Mouse (Mus musculus): Measurements from ENCODE around the gene Gm38431. TPM values are rescaled to one million over a fixed set of nuclear protein-coding genes. Genes with fewer than 3 reads are reported as not detected.

Gm38431 gene
- total RNA-seq (2023), result 10 to 100 TPM; 12.8 to 16.0 TPM

GRCm38 (mm10) chr9:21091707-21092320, at the start of gene Gm38431, which contains the start of gene Raver1:
TSS of gene Gm38431 (minus strand) at chr9:21091997.
TSS of gene Raver1 (minus strand) at chr9:21092008.

GRCm38 (mm10) chr9:21131059-21131956, 39.5 kb upstream of the Gm38431 start, which contains the start of gene Tyk2:
TSS of gene Tyk2 (minus strand) at chr9:21131243.

GRCm38 (mm10) chr9:21073044-21073840, 18.6 kb downstream of the Gm38431 start, which contains the start of the genes Gm49373 and Fdx1l:
TSS of gene Gm49373 (minus strand) at chr9:21073096.
TSS of gene Fdx1l (minus strand) at chr9:21073614.

GRCm38 (mm10) chr9:21067006-21067684, 24.7 kb downstream of the Gm38431 start, which contains the start of gene Zglp1:
TSS of gene Zglp1 (minus strand) at chr9:21067093.

GRCm38 (mm10) chr9:21031896-21032351, 59.9 kb downstream of the Gm38431 start, which contains the start of gene Icam5:
TSS of gene Icam5 (plus strand) at chr9:21032073.

GRCm38 (mm10) chr9:21029291-21030054, 62.3 kb downstream of the Gm38431 start, which contains the start of gene Icam4:
TSS of gene Icam4 (plus strand) at chr9:21029373.

Other genes starting within 250 kb of the Gm38431 start
- gene A230050P20Rik, start 223.4 kb downstream of the Gm38431 start, total RNA-seq (2023), result 10 to 100 TPM; 59.7 to 65.3 TPM
- gene Angptl6, start 212.3 kb downstream of the Gm38431 start, total RNA-seq (2023), result 1 to 10 TPM; 1.1 to 3.0 TPM
- gene Ppan, start 203.8 kb downstream of the Gm38431 start, total RNA-seq (2023), result 100 to 1,000 TPM in 1 of 2 experiments, 10 to 100 TPM in 1; 95.1 to 102 TPM
- 100 to 1,000 TPM; 187 to 197 TPM for gene Eif3g, start 193.4 kb downstream of the Gm38431 start, total RNA-seq (2023)
- gene Dnmt1, start 132.1 kb downstream of the Gm38431 start, total RNA-seq (2023), result 100 to 1,000 TPM in 1 of 2 experiments, 10 to 100 TPM in 1; 99.8 to 107 TPM
- 1 to 10 TPM; 2.5 to 6.7 TPM for gene S1pr2, start 115.2 kb downstream of the Gm38431 start, total RNA-seq (2023)
- gene Mrpl4, start 89.3 kb downstream of the Gm38431 start, total RNA-seq (2023), result 10 to 100 TPM; 51.2 to 53.0 TPM
- 10 to 100 TPM; 43.1 to 49.4 TPM for gene Icam1, start 76.0 kb downstream of the Gm38431 start, total RNA-seq (2023)
- 1 to 10 TPM in 1 of 2 experiments, under 1 TPM in 1; 0.56 to 1.2 TPM for gene Icam4, start 62.6 kb downstream of the Gm38431 start, total RNA-seq (2023)
- gene Icam5, start 59.9 kb downstream of the Gm38431 start, total RNA-seq (2023), result under 1 TPM; 0.62 to 0.73 TPM
- 1 to 10 TPM; 2.6 to 3.7 TPM for gene Zglp1, start 24.9 kb downstream of the Gm38431 start, total RNA-seq (2023)
- 1 to 10 TPM; 2.3 to 4.1 TPM for gene Gm49373, start 18.9 kb downstream of the Gm38431 start, total RNA-seq (2023)
- 10 to 100 TPM; 33.5 to 34.0 TPM for gene Fdx1l, start 18.4 kb downstream of the Gm38431 start, total RNA-seq (2023)
- 100 to 1,000 TPM; 110 to 111 TPM for gene Raver1, start within 50 bp of the Gm38431 start, total RNA-seq (2023)
- gene Tyk2, start 39.2 kb upstream of the Gm38431 start, total RNA-seq (2023), result 10 to 100 TPM; 65.7 to 68.6 TPM
- 100 to 1,000 TPM; 132 to 148 TPM for gene Cdc37, start 58.0 kb upstream of the Gm38431 start, total RNA-seq (2023)
- gene Pde4a, start 73.7 kb upstream of the Gm38431 start, total RNA-seq (2023), result 1 to 10 TPM in 1 of 2 experiments, under 1 TPM in 1; 0.74 to 1.8 TPM
- gene Keap1, start 147.4 kb upstream of the Gm38431 start, total RNA-seq (2023), result 10 to 100 TPM; 35.2 to 43.8 TPM
- gene S1pr5, start 156.4 kb upstream of the Gm38431 start, total RNA-seq (2023), result 1 to 10 TPM; 1.1 to 1.9 TPM
- gene Atg4d, start 173.3 kb upstream of the Gm38431 start, total RNA-seq (2023), result 10 to 100 TPM; 48.4 to 48.8 TPM
- 100 to 1,000 TPM; 142 to 150 TPM for gene Kri1, start 196.0 kb upstream of the Gm38431 start, total RNA-seq (2023)
- gene Cdkn2d, start 199.4 kb upstream of the Gm38431 start, total RNA-seq (2023), result 10 to 100 TPM; 48.2 to 56.3 TPM
- gene Ap1m2, start 220.3 kb upstream of the Gm38431 start, total RNA-seq (2023), result 1 to 10 TPM; 1.8 to 2.7 TPM
- gene Slc44a2, start 228.7 kb upstream of the Gm38431 start, total RNA-seq (2023), result 100 to 1,000 TPM; 379 to 394 TPM